28 mouse cellular contexts compared by ENCODE assay signal in the genomic region with DNA sequence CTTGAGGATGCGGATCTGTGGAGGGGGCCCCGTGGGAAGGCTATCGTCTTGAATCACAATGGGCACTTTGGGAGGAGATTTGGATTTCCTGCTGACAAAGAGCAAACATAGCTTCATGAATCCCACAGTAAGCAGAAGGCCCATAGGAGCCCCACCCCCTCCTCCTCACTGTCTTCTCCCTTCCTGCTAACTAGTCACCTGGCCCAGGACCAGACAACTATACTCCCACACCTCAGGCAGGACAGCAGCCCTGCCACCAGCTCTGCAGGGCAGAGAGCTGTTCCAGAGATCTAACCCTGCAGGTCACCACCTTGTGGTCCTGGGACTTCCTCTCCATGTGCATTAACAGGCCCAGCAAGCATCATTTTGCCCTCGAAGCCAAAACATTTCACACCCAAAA. TPM values are rescaled to one million over a fixed set of nuclear protein-coding genes. Genes with fewer than 3 reads are reported as not detected.
DNase-seq lines count a peak whose midpoint lies in the region; ATAC-seq and TF ChIP-seq lines count a peak whose summit lies in the region.
"Had no signal": no experiment of that assay in that cellular context is flagged by ENCODE, and none has a peak within 500 bp of the region (broad histone marks: within the 10 kb centered on the region; RNA-seq: fewer than 3 reads in every experiment).

No protein-coding gene starts in this region.

- no peaks in the 10 kb centered on the region for H3K9me3 ChIP-seq in hindbrain, embryonic 13.5 days
- no peaks in the 10 kb centered on the region for H3K9me3 ChIP-seq in hindbrain, embryonic 11.5 days (ENCODE audit: control insufficient read depth, low read length)
- no peaks in the 10 kb centered on the region for H3K9me3 ChIP-seq in ES-E14 (ENCODE audit: control insufficient read depth, insufficient read depth, low read depth, low read length)
- H3K9me3 ChIP-seq: forebrain, embryonic 10.5 days had no signal

- peaks cover 47% of the 10 kb centered on the region for H3K4me1 ChIP-seq in hindbrain, embryonic 13.5 days (replicated peaks)
- no peaks in the 10 kb centered on the region for H3K4me1 ChIP-seq in hindbrain, embryonic 11.5 days (replicated peaks; ENCODE audit: control insufficient read depth, insufficient read depth, low read length)
- peaks cover 10 to 50% of the 10 kb centered on the region in 2 experiments for H3K4me1 ChIP-seq in ES-E14 (ENCODE audit: control insufficient read depth in 2 of 2, insufficient read depth in 2 of 2, low read length in 2 of 2, poor library complexity in 1 of 2)

- H3K36me3 ChIP-seq in hindbrain, embryonic 13.5 days: peaks cover 47% of the 10 kb centered on the region
- H3K36me3 ChIP-seq in hindbrain, embryonic 11.5 days (ENCODE audit: control insufficient read depth, insufficient read depth, low read length): peaks cover 10% of the 10 kb centered on the region; the same call in 1 of the 2 replicates
- peaks cover 43% of the 10 kb centered on the region for H3K36me3 ChIP-seq in ES-E14 (ENCODE audit: control insufficient read depth, insufficient read depth, low read length, poor library complexity, severe bottlenecking)

- intact Hi-C loops in gastrocnemius, adult 2 months (cut with DNase I): no loop called here
- intact Hi-C loops in gastrocnemius, postnatal 14 days (cut with DNase I; ENCODE audit: low total_unique reads): no loop called here

- no peak overlapping the region for H3K4me3 ChIP-seq in gastrocnemius, adult 2 months
- no peak overlapping the region for H3K4me3 ChIP-seq in hindbrain, embryonic 13.5 days
- no peak overlapping the region for H3K4me3 ChIP-seq in hindbrain, embryonic 11.5 days (ENCODE audit: low read depth, low read length)
- no peak overlapping the region for H3K4me3 ChIP-seq in ES-E14 (ENCODE audit: insufficient read depth in 1 of 2, low read depth in 1 of 2, low read length in 2 of 2, poor library complexity in 1 of 2, severe bottlenecking in 1 of 2)
- H3K4me3 ChIP-seq: forebrain, embryonic 10.5 days had no signal

- no peaks in the 10 kb centered on the region for H3K27me3 ChIP-seq in hindbrain, embryonic 13.5 days
- no peaks in the 10 kb centered on the region for H3K27me3 ChIP-seq in hindbrain, embryonic 11.5 days (ENCODE audit: control insufficient read depth, insufficient read depth, low read length)

- in situ Hi-C loops in ES-E14 (cut with MboI; ENCODE audit: low sequenced_read_pairs in 2 of 2, unreplicated experiment in 2 of 2): no loop called here

- no peak for DNase-seq in gastrocnemius, adult 2 months
- no peak for DNase-seq in gastrocnemius, postnatal 14 days
- no peak for DNase-seq in hindbrain, embryonic 11.5 days (ENCODE audit: low spot score)
- DNase-seq in kidney, postnatal 25 days: peak; percentile 40 to 65
- no peak for DNase-seq in kidney, adult 8-10 months
- no peak for DNase-seq in ES-E14 (ENCODE audit: low read depth, low spot score)
- no peak for DNase-seq in T-cell, adult 2 months (ENCODE audit: low spot score)
- DNase-seq: adrenal gland, adult 8-10 months; cerebellum, adult 9-10 months; gastrocnemius, postnatal 25 days; heart, postnatal 4 days; right cerebral cortex, postnatal 14 days; thymus, adult 2 months; thymus, postnatal 4 days had no signal

- H3K27ac ChIP-seq in gastrocnemius, adult 2 months: peak overlapping the region; percentile 54; the same call in 1 of the 2 replicates
- peak overlapping the region; percentile 35; the same call in 1 of the 2 replicates for H3K27ac ChIP-seq in hindbrain, embryonic 13.5 days
- no peak overlapping the region for H3K27ac ChIP-seq in hindbrain, embryonic 11.5 days (ENCODE audit: low read depth, low read length)
- 0 out of 2 replicates have a peak overlapping the region, but pooled peaks have one; percentile 15 for H3K27ac ChIP-seq in ES-E14 (ENCODE audit: insufficient read depth, low read depth, low read length, poor library complexity, severe bottlenecking)
- H3K27ac ChIP-seq: forebrain, embryonic 10.5 days; stomach, postnatal 0 days had no signal

- 68% methylated on average over 4 of the region's 4 CpGs for WGBS in hindbrain, embryonic 13.5 days
- WGBS in hindbrain, embryonic 11.5 days: 86% methylated on average over 4 of the region's 4 CpGs

- no peak for ATAC-seq in hindbrain, embryonic 13.5 days (ENCODE audit: low FRiP score)
- ATAC-seq in hindbrain, embryonic 11.5 days (ENCODE audit: low FRiP score): no peak
- ATAC-seq: activated CD4-positive, CD25-positive, alpha-beta regulatory T cell, adult 4 months; forebrain, embryonic 16.5 days; intestine, postnatal 0 days had no signal

- no peak for TF ChIP-seq CTCF in gastrocnemius, adult 2 months (IDR thresholded peaks at IDR 0.05)

- 0 out of 2 replicates have a peak overlapping the region, but pooled peaks have one; percentile 8 for H3K9ac ChIP-seq in hindbrain, embryonic 13.5 days
- no peak overlapping the region for H3K9ac ChIP-seq in hindbrain, embryonic 11.5 days (ENCODE audit: low read depth, low read length)
- H3K9ac ChIP-seq in ES-E14 (ENCODE audit: insufficient read depth, low read depth, low read length, poor library complexity, severe bottlenecking): no peak overlapping the region

- no peak overlapping the region for H3K4me2 ChIP-seq in hindbrain, embryonic 13.5 days
- H3K4me2 ChIP-seq in hindbrain, embryonic 11.5 days (replicated peaks; ENCODE audit: low read depth, low read length): no peak overlapping the region
- H3K4me2 ChIP-seq: heart, embryonic 11.5 days; midbrain, embryonic 11.5 days had no signal

TF ChIP-seq in ES-E14, 5 proteins besides CTCF, POLR2A, EP300 and RAD21:
- TF ChIP-seq ZNF384 (IDR thresholded peaks at IDR 0.05; ENCODE audit: low read depth, low read length) (no peak), HCFC1 (IDR thresholded peaks at IDR 0.05; ENCODE audit: borderline replicate concordance, insufficient read depth, low read length) (no peak), CHD2 (IDR thresholded peaks at IDR 0.05; ENCODE audit: low read depth, low read length) (no peak), ZC3H11A (IDR thresholded peaks at IDR 0.05; ENCODE audit: borderline replicate concordance, low read depth, low read length) (no peak), MAFK (IDR thresholded peaks at IDR 0.05; ENCODE audit: insufficient read depth, low read depth, low read length) (no peak)

RNA-seq across cellular contexts. Expression of a gene that starts 20.9 kb away (rescaled TPM):
- total RNA-seq in gastrocnemius, adult 2 months (2021): 100 to 1,000 TPM; 146 to 163 TPM
- total RNA-seq in gastrocnemius, postnatal 14 days (2021): 100 to 1,000 TPM; 161 to 166 TPM
- polyA plus RNA-seq in hindbrain, embryonic 13.5 days (2015; fragmentation: Nextera tagmentation; extraction: Ambion mirVana): 28.9 and 29.3 TPM in 2 replicates
- 35.5 and 35.7 TPM in 2 replicates for polyA plus RNA-seq in hindbrain, embryonic 11.5 days (2014; fragmentation: Nextera tagmentation; extraction: Ambion mirVana)
- total RNA-seq in ES-E14 (2012; rRNA removed): 46.2 and 64.6 TPM in 2 replicates

RNA-seq across cellular contexts. Expression of a gene that starts 29.0 kb away (rescaled TPM):
- total RNA-seq in gastrocnemius, adult 2 months (2021): 10 to 100 TPM; 10.8 to 10.9 TPM
- 10 to 100 TPM in 1 of 2 experiments, 1 to 10 TPM in 1; 9.1 to 10.8 TPM for total RNA-seq in gastrocnemius, postnatal 14 days (2021)
- 21.9 and 22.3 TPM in 2 replicates for polyA plus RNA-seq in hindbrain, embryonic 13.5 days (2015; fragmentation: Nextera tagmentation; extraction: Ambion mirVana)
- 21.9 and 24.8 TPM in 2 replicates for polyA plus RNA-seq in hindbrain, embryonic 11.5 days (2014; fragmentation: Nextera tagmentation; extraction: Ambion mirVana)
- 14.0 and 14.5 TPM in 2 replicates for total RNA-seq in ES-E14 (2012; rRNA removed)

RNA-seq across cellular contexts. Expression of a gene that starts 30.6 kb away (rescaled TPM):
- not detected for total RNA-seq in gastrocnemius, adult 2 months (2021)
- not detected for total RNA-seq in gastrocnemius, postnatal 14 days (2021)
- polyA plus RNA-seq in hindbrain, embryonic 13.5 days (2015; fragmentation: Nextera tagmentation; extraction: Ambion mirVana): 0.17 and 0.40 TPM in 2 replicates
- 0.17 and 0.19 TPM in 2 replicates for polyA plus RNA-seq in hindbrain, embryonic 11.5 days (2014; fragmentation: Nextera tagmentation; extraction: Ambion mirVana)
- total RNA-seq in ES-E14 (2012; rRNA removed): 0.21 and 0.27 TPM in 2 replicates
- total RNA-seq: adrenal gland, adult 8-10 months; common myeloid progenitor, adult 5-6 weeks; gastrocnemius, postnatal 25 days; heart, postnatal 4 days; liver, adult 2 months; megakaryocyte progenitor cell, adult 5-6 weeks; MEL; monocyte, adult 5-6 weeks had no signal
- polyA plus RNA-seq: liver, adult 2 months; liver, embryonic 16.5 days; midbrain, embryonic 11.5 days had no signal

RNA-seq across cellular contexts. Expression of a gene that starts 40.5 kb away (rescaled TPM):
- 10 to 100 TPM; 13.1 to 16.5 TPM for total RNA-seq in gastrocnemius, adult 2 months (2021)
- total RNA-seq in gastrocnemius, postnatal 14 days (2021): 10 to 100 TPM; 19.9 to 21.7 TPM
- 52.6 and 57.3 TPM in 2 replicates for polyA plus RNA-seq in hindbrain, embryonic 13.5 days (2015; fragmentation: Nextera tagmentation; extraction: Ambion mirVana)
- 50.8 and 51.7 TPM in 2 replicates for polyA plus RNA-seq in hindbrain, embryonic 11.5 days (2014; fragmentation: Nextera tagmentation; extraction: Ambion mirVana)
- total RNA-seq in ES-E14 (2012; rRNA removed): 28.3 and 36.3 TPM in 2 replicates

RNA-seq across cellular contexts. Expression of a gene that starts 58.3 kb away (rescaled TPM):
- total RNA-seq in gastrocnemius, adult 2 months (2021): 1 to 10 TPM; 1.7 to 2.0 TPM
- 1 to 10 TPM; 2.6 to 4.0 TPM for total RNA-seq in gastrocnemius, postnatal 14 days (2021)
- 6.0 and 6.2 TPM in 2 replicates for polyA plus RNA-seq in hindbrain, embryonic 13.5 days (2015; fragmentation: Nextera tagmentation; extraction: Ambion mirVana)
- polyA plus RNA-seq in hindbrain, embryonic 11.5 days (2014; fragmentation: Nextera tagmentation; extraction: Ambion mirVana): 6.3 and 7.6 TPM in 2 replicates
- 15.2 and 33.2 TPM in 2 replicates for total RNA-seq in ES-E14 (2012; rRNA removed)

Comparison
In these comparisons a context has a peak if more than half of its experiments do, and no peak if none do; other contexts are left out.
1. DNase-seq: peak in kidney, postnatal 25 days (2 of 2); none in gastrocnemius, adult 2 months (single experiment), gastrocnemius, postnatal 14 days (single experiment), hindbrain, embryonic 11.5 days (single experiment), kidney, adult 8-10 months (0 of 2), ES-E14 (single experiment) and T-cell, adult 2 months (single experiment).